In the genomic region with DNA sequence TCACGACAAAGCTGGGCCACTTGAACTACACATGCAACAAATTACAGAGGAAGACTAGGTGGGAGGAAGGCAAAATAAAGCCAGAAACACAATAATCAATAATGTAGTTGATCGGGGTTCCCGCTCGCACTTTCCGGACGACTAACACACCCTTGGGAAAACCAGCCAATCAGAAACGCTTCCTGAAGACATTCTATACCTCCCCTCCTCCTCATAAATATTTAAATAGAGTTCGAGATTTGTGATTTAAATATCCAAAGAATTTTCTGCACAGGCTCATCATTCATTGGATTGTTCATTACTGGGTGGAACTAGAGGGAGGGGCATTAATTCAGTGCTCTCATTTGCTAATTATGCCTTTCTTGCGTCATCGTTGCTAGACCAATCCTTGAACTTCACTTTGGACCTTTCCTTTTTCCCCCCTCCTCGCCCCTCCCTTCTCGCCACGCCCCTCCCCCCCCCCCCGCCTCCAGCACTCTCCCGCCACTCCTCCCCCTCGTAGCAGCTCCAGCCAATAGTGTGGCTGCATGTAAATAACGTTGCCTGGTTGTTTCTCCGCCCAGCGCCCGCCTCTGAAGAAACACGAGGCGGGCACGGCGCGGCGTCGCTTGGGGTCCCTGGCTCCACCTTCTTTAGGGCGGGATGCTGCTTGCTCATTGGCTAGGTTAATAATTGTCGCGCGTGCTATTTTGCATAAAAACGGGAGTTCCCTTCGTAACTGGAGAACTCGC, we compare ENCODE assay signal across 8 mouse cellular contexts.
DNase-seq lines count a peak whose midpoint lies in the region; ATAC-seq and TF ChIP-seq lines count a peak whose summit lies in the region.

No protein-coding gene starts in this region.

- no peaks in the 10 kb centered on the region for H3K36me3 ChIP-seq in E14TG2a.4 (ENCODE audit: insufficient read depth, low read length)
- H3K36me3 ChIP-seq in forebrain, embryonic 11.5 days (ENCODE audit: control insufficient read depth, insufficient read depth, low read length) = no peaks in the 10 kb centered on the region
- no peaks in the 10 kb centered on the region for H3K36me3 ChIP-seq in stomach, embryonic 15.5 days

- TF ChIP-seq CTCF in E14TG2a.4 (conservative IDR thresholded peaks at IDR 0.05; ENCODE audit: low read length) = no peak

- H3K27me3 ChIP-seq in E14TG2a.4 (ENCODE audit: insufficient read depth, low read length) = peaks cover 69% of the 10 kb centered on the region
- H3K27me3 ChIP-seq in forebrain, embryonic 11.5 days (ENCODE audit: control insufficient read depth, insufficient read depth, low read length) = peaks cover 62% of the 10 kb centered on the region
- H3K27me3 ChIP-seq in stomach, embryonic 15.5 days (replicated peaks) = peaks cover 39% of the 10 kb centered on the region; the same call in 1 of the 2 replicates

- no peak overlapping the region for H3K27ac ChIP-seq in forebrain, embryonic 11.5 days (ENCODE audit: low read depth, low read length)
- H3K27ac ChIP-seq in stomach, embryonic 15.5 days = no peak overlapping the region

- intact Hi-C loops in heart, postnatal 14 days (cut with DNase I) = loop anchor here (5.0 kb wide), 1 partner anchor 1079 kb away; no protein-coding TSS in a partner anchor

- H3K4me1 ChIP-seq in E14TG2a.4 (replicated peaks; ENCODE audit: low read depth, low read length) = peaks cover 27% of the 10 kb centered on the region
- H3K4me1 ChIP-seq in forebrain, embryonic 11.5 days (replicated peaks; ENCODE audit: control insufficient read depth, insufficient read depth, low read length) = no peaks in the 10 kb centered on the region; the same call in 1 of the 2 replicates
- H3K4me1 ChIP-seq in stomach, embryonic 15.5 days = peaks cover 11% of the 10 kb centered on the region

- WGBS in forebrain, embryonic 11.5 days = 2% methylated on average over 32 of the region's 34 CpGs
- under 1% methylated on average over 32 of the region's 34 CpGs for WGBS in stomach, embryonic 15.5 days

- peak overlapping the region; percentile 47 for H3K4me2 ChIP-seq in forebrain, embryonic 11.5 days (ENCODE audit: low read depth, low read length, severe bottlenecking)
- peak overlapping the region; percentile 49 for H3K4me2 ChIP-seq in stomach, embryonic 15.5 days

- peak overlapping the region; percentile 76 for H3K4me3 ChIP-seq in E14TG2a.4 (replicated peaks; ENCODE audit: low read length)
- H3K4me3 ChIP-seq in forebrain, embryonic 11.5 days (ENCODE audit: low read depth, low read length) = 0 out of 2 replicates have a peak overlapping the region, but pooled peaks have one; percentile 1
- H3K4me3 ChIP-seq in stomach, embryonic 15.5 days (replicated peaks) = peak overlapping the region; percentile 27

- no peak overlapping the region for H3K9ac ChIP-seq in forebrain, embryonic 11.5 days (ENCODE audit: low read length)
- no peak overlapping the region for H3K9ac ChIP-seq in stomach, embryonic 15.5 days

- ATAC-seq in forebrain, embryonic 11.5 days (replicated peaks; ENCODE audit: low FRiP score) = peak; percentile 99
- ATAC-seq in stomach, embryonic 15.5 days (ENCODE audit: insufficient read depth, low FRiP score, low read depth) = peak; percentile 98

- peak; percentile 85 for DNase-seq in adrenal gland, adult 2 months
- DNase-seq in forebrain, embryonic 11.5 days (ENCODE audit: low spot score) = peak; percentile 98
- peak; percentile 85 to 89 for DNase-seq in heart, postnatal 14 days
- peak; percentile 83 to 84 for DNase-seq in kidney, postnatal 36 days
- peak; percentile 98 for DNase-seq in mesoderm, embryonic 11.5 days (ENCODE audit: low read depth, low spot score)
- no peak for DNase-seq in cerebellum, adult 18-20 months

- no peaks in the 10 kb centered on the region for H3K9me3 ChIP-seq in E14TG2a.4 (ENCODE audit: low read length)
- no peaks in the 10 kb centered on the region for H3K9me3 ChIP-seq in forebrain, embryonic 11.5 days (ENCODE audit: control insufficient read depth, low read length)
- H3K9me3 ChIP-seq in stomach, embryonic 15.5 days = no peaks in the 10 kb centered on the region

Comparison
In these comparisons a context has a peak if more than half of its experiments do, and no peak if none do; other contexts are left out.
1. H3K4me3 ChIP-seq: peak in every context shown above with its lines; median percentile 76 in E14TG2a.4; 27 in stomach, embryonic 15.5 days; 1 in forebrain, embryonic 11.5 days.
2. DNase-seq: peak in adrenal gland, adult 2 months (single experiment), forebrain, embryonic 11.5 days (single experiment), heart, postnatal 14 days (2 of 2), kidney, postnatal 36 days (2 of 2) and mesoderm, embryonic 11.5 days (single experiment); none in cerebellum, adult 18-20 months (0 of 2).